Mouse (Mus musculus): ENCODE measurements around the gene Tmem181a. TPM values are rescaled to one million over a fixed set of nuclear protein-coding genes. Genes with fewer than 3 reads are reported as not detected.

The Tmem181a gene
- total RNA-seq (2023) = 1.9 to 2.7 TPM (median 2.4 TPM) in 4 replicates

GRCm38 (mm10) chr17:6256400-6257069, at the start of gene Tmem181a:
Tmem181a (plus strand) TSS chr17:6256860.

GRCm38 (mm10) chr17:6317339-6317985, 60.8 kb downstream of the Tmem181a start, which contains the start of gene Dynlt1a:
Dynlt1a (minus strand) TSS chr17:6317500.

Other genes with a start within 250 kb of the Tmem181a start
- gene Serac1, start 177.1 kb upstream of the Tmem181a start, total RNA-seq (2023) = 8.0 to 13.8 TPM (median 9.3 TPM) in 4 replicates
- gene Gtf2h5, start 177.1 kb upstream of the Tmem181a start, total RNA-seq (2023) = 58.7 to 62.8 TPM (median 59.2 TPM) in 4 replicates
- 65.8 to 72.6 TPM (median 68.2 TPM) in 4 replicates for gene Tulp4, start 150.4 kb upstream of the Tmem181a start, total RNA-seq (2023)
- gene Dynlt1a, start 60.6 kb downstream of the Tmem181a start, total RNA-seq (2023) = 4.1 to 6.5 TPM (median 6.2 TPM) in 4 replicates
- 80.9 to 89.4 TPM (median 83.0 TPM) in 4 replicates for gene Dynlt1b, start 173.3 kb downstream of the Tmem181a start, total RNA-seq (2023)